Mouse (Mus musculus) embryonic fibroblast, embryonic 13.5 days (primary cell): ENCODE measurements around the gene Mtmr11.

ENCODE experiments used
- CTCF ChIP-seq: IDR thresholded peaks from 2 replicates; pipeline ENCODE4 v1.5.1; 2011; ENCODE audit warnings: mild to moderate bottlenecking, control low read depth, low read length, moderate library complexity, borderline replicate concordance; ENCODE audit not compliant: insufficient read depth
- POLR2A ChIP-seq: IDR thresholded peaks from 2 replicates; pipeline ENCODE4 v1.6.1; 2011; ENCODE audit warnings: low read depth, mild to moderate bottlenecking, control low read depth, low read length, moderate library complexity

DNA sequence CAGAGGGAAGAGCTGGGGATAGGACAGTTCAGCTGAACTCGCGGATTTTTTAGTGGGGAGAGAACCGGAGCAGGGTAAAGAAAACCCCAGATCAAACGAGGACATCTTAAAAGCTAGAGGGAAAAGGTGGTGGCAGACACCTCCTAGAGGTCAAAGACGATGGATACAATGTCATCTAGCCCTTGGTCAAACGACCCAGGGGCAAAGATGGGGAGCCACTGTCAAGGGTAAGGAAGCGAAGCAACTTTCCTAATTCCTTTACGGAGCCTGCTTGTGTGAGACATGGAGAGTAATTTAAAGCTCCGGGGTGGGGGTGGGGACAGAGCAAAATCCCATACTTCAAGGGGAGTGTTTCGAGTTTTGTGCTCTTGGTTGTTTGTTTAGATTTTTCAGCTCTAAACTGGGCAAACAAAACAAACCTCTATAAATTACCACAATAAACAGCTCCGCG is 57.4 kb downstream of the Mtmr11 start:
- TF ChIP-seq POLR2A (peak; percentile 49; the same call in 1 of the 2 replicates), CTCF (no peak)
